Mouse (Mus musculus): ENCODE measurements around the gene Slc7a6os. TPM values are rescaled to one million over a fixed set of nuclear protein-coding genes. Genes with fewer than 3 reads are reported as not detected.

Slc7a6os gene
- polyA plus RNA-seq, 1 experiment from 2014 or later, result 20.2 TPM

DNA sequence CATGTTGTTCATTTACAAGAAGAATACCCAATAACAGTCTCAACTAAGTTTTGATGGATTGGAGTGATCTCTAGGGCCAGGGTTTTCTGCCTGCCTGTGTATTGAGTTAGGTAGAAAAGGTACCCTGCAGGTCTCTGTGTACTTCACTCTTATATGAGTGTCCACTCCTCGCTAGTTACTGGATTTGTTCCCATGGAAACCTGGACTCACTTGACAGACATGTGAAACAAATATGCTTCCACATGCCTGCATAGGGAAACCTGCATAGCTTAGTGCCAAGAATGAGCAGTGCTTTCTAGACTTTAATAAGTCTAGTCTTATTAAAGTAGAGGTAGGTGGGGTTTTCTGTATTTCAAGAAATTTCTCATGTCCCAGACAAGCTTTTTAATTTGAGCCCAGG, 33.8 kb downstream of the Slc7a6os start:
- no peaks in the 10 kb centered on the region for H3K9me3 ChIP-seq
- H3K4me2 ChIP-seq, result no peak overlapping the region
- H3K9ac ChIP-seq, result no peak overlapping the region
- peaks cover 11% of the 10 kb centered on the region for H3K36me3 ChIP-seq
- H3K27me3 ChIP-seq (replicated peaks), result no peaks in the 10 kb centered on the region
- ATAC-seq (ENCODE audit: extremely low read depth, insufficient number of reproducible peaks, low FRiP score, low TSS enrichment), result no peak
- WGBS, result 25% methylated on average over 1 of the region's 1 CpGs
- H3K27ac ChIP-seq (replicated peaks), result no peak overlapping the region
- H3K4me3 ChIP-seq, result no peak overlapping the region
- peaks cover 14% of the 10 kb centered on the region for H3K4me1 ChIP-seq

DNA sequence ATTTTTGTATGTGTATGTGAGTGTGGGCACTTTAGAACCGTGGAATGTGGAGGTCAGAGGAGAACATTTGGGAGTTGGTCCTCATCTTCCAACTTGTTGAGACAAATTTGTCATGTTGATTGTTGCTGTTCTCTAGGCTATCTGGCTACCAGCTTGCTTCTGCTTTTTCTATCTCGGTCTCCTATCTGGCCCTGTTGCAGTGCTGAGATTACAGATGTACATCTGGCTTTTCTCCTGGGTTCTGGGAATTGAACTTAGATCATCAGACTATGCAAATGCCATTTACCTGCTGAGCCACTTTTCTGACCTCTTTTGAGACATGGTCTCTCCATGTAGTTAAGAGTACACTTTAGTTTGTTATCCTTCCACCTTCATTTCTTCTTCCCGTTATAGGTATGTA, 37.2 kb downstream of the Slc7a6os start:
- H3K4me1 ChIP-seq, result peaks cover 23% of the 10 kb centered on the region
- whole genome bisulfite sequencing, result 76% methylated on average over 3 of the region's 3 CpGs

DNA sequence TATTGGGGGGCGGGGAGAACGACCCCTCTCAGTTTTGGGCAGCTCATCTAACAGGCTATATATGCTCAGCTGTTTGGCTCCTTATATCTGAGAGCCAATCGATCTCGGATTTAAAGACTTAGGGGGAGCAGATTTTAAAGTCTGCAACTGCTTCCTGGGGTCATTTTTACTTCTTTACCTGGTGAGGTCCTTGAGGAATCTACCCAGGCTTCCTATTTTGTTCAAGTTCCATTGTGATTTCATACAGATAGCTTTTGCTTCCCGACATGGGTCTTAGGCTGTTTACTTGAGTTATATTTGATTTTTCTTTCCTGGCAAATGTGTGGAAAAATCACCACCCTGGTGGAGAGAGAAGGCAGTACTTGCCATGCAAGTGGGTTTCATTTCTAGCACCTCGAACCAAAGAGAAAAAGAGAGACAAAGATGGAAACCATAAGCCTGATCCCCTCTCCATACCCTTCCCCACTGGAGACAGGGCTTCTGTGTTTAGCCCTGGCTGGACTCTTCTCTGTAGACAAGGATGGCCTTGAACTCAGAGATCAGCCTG, 40.7 kb downstream of the Slc7a6os start:
- Histone ChIP-seq H3K4me1 (peaks cover 26% of the 10 kb centered on the region), H3K27ac (replicated peaks) (peak overlapping the region; percentile 90; the same call in 1 of the 2 replicates)
- 34% methylated on average over 6 of the region's 6 CpGs for WGBS

More for the DNA sequence above, 37.2 kb downstream of the Slc7a6os start:
- ATAC-seq (ENCODE audit: extremely low read depth, insufficient number of reproducible peaks, low FRiP score, low TSS enrichment), result no peak
- H3K4me3 ChIP-seq, result no peak overlapping the region
- H3K27ac ChIP-seq (replicated peaks), result no peak overlapping the region
- no peak overlapping the region for H3K4me2 ChIP-seq
- no peaks in the 10 kb centered on the region for H3K9me3 ChIP-seq
- H3K27me3 ChIP-seq (replicated peaks), result no peaks in the 10 kb centered on the region
- H3K36me3 ChIP-seq, result no peaks in the 10 kb centered on the region
- no peak overlapping the region for H3K9ac ChIP-seq

DNA sequence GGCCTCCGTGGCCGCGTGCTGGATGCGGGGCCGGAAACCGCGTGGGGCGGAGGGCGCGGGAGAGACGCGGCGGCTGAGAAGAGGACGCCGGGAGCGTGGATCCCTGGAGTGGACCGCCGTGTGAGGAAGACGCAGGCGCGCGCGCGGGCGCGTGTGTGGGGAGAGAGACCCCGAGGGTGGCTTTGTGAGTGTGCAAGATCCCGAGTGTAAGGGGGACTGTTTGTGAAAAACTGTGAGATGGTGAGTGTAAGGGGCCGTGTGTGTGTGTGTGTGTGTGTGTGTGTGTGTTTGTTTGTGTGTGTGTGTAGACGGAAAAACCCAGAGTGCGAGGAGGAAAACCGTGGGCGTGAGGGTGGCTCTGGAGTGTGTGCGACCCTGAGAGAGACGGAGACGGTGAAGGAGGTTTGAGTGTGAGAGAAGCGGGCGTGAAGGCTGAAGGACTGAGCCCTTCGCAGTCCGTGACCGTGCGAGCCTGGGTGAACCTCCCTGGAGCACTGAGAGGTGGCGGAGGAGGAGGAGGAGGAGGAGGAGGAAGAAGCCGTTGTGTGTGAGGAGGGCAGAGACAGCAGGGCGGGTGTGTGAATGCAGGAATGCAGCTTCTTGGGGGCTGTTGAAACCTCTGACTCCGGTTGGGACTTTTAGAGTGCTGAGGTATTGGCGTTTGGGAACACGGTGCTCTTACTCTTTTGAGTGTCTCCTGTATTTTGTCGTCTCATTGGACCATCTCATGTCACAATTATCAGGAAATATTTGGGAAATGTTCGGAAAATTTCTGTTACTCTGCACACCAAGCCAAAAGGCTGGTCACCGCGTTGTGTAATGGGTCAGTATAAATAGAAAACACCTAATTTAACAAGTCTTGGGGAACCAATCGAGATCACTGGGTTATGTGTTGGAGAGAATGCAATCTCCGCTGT, 41.5 kb downstream of the Slc7a6os start:
- peak overlapping the region; percentile 91 for H3K9ac ChIP-seq
- 1% methylated on average over 53 of the region's 54 CpGs for WGBS
- ATAC-seq (ENCODE audit: extremely low read depth, insufficient number of reproducible peaks, low FRiP score, low TSS enrichment), result no peak
- peak overlapping the region; percentile 83 for H3K4me3 ChIP-seq
- H3K4me1 ChIP-seq, result peaks cover 26% of the 10 kb centered on the region
- peaks cover 4% of the 10 kb centered on the region for H3K36me3 ChIP-seq
- peak overlapping the region; percentile 95 for H3K4me2 ChIP-seq
- H3K27ac ChIP-seq (replicated peaks), result peak overlapping the region; percentile 90
- no peaks in the 10 kb centered on the region for H3K27me3 ChIP-seq (replicated peaks)
- no peaks in the 10 kb centered on the region for H3K9me3 ChIP-seq

More for the DNA sequence above, 40.7 kb downstream of the Slc7a6os start:
- peak overlapping the region; percentile 91 for H3K9ac ChIP-seq
- no peak for ATAC-seq (ENCODE audit: extremely low read depth, insufficient number of reproducible peaks, low FRiP score, low TSS enrichment)
- peak overlapping the region; percentile 83 for H3K4me3 ChIP-seq
- no peaks in the 10 kb centered on the region for H3K27me3 ChIP-seq (replicated peaks)
- peak overlapping the region; percentile 95 for H3K4me2 ChIP-seq
- H3K9me3 ChIP-seq, result no peaks in the 10 kb centered on the region
- H3K36me3 ChIP-seq, result no peaks in the 10 kb centered on the region

DNA sequence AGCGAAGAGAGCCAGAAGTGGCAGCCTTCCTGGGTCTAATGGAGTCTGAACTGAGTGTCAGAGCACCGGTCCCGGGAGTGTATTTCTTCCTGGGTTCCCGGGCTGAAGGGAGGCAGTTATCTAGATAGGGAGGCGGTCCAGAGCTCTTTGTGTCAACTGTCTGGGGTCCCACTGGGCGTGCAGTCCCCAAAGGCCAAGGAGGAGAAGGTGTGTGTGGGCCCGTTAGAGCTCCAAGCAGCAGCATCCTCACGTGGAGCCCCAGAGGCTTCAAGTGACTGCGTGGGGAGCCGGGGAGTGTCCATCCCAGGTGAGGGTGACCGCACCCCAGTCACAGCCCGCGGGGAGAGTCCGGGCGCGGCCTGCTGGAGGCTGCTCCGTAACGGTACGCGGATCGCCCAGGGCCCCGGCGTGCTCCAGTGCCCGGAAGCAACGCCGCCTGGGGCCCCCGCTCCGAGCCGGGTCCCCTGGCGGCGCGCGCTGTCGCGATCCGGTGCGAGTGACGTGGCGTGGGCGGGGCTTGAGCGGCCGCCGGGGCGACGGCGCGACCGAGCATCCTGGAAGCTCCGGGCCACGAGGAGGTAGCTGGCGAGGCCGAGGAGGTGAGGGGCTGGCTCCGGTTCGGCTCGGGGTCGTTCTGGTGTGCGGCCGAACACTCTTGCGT, 42.2 kb downstream of the Slc7a6os start, which contains the start of gene Slc7a6:
TSS of gene Slc7a6 (plus strand) at position 502 of the 661 bp plus-strand sequence.
- Histone ChIP-seq H3K9ac (peak within 1 kb of the TSS; percentile 91), H3K4me2 (peak within 1 kb of the TSS; percentile 95), H3K4me1 (peaks cover 26% of the 10 kb centered on the region), H3K27me3 (replicated peaks) (no peaks in the 10 kb centered on the region), H3K27ac (replicated peaks) (peak within 1 kb of the TSS; percentile 90), H3K9me3 (no peaks in the 10 kb centered on the region), H3K4me3 (peak within 1 kb of the TSS; percentile 83), H3K36me3 (peaks cover 12% of the 10 kb centered on the region)
- ATAC-seq (ENCODE audit: extremely low read depth, insufficient number of reproducible peaks, low FRiP score, low TSS enrichment), result peak; percentile 84
- 1% methylated on average over 57 of the region's 59 CpGs for WGBS

DNA sequence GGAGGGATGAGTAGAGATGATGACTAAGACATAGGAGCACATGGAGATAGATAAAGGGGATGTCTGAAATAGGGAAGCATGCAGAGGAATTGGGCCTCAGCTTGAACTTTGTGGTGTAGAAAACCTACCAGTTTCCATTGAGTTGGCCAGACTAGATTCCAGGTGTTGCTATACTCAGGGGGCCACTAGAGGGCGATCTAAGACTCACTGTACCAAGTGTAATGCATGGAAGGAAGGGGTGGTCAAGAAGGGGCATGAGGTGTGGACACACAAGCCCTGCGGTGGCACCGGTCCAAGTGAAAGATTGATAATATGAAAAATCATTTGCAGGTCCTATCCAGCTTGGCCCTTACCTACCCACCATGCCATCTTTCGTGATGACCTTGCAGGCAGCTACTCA, 45.3 kb downstream of the Slc7a6os start:
- ATAC-seq (ENCODE audit: extremely low read depth, insufficient number of reproducible peaks, low FRiP score, low TSS enrichment), result no peak
- peaks cover 26% of the 10 kb centered on the region for H3K4me1 ChIP-seq
- H3K36me3 ChIP-seq, result peaks cover 43% of the 10 kb centered on the region
- H3K9ac ChIP-seq, result no peak overlapping the region
- H3K27ac ChIP-seq (replicated peaks), result no peak overlapping the region
- H3K4me3 ChIP-seq, result no peak overlapping the region
- no peak overlapping the region for H3K4me2 ChIP-seq
- H3K9me3 ChIP-seq, result no peaks in the 10 kb centered on the region
- no peaks in the 10 kb centered on the region for H3K27me3 ChIP-seq (replicated peaks)
- 35% methylated on average over 4 of the region's 4 CpGs for WGBS

DNA sequence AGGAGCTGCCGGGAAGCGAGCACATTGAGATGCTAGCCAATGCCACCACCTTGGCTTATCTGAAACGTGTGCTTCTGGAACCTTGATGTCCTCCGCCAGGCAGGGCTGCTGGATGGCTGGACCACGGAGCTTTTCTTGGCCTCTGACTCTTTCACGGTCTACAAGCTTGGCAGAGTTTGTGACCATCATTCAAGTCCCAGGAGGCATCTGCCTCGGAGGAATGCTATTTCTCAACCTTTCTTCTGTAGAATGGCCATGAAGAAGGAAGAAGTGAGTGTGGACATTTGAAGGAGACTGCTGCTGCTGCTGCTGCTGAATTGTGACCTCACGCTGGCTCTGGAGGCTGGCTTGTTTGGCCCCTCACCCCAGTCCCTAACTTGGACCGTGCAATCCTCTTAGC, 47.5 kb downstream of the Slc7a6os start:
- no peak for ATAC-seq (ENCODE audit: extremely low read depth, insufficient number of reproducible peaks, low FRiP score, low TSS enrichment)
- H3K9me3 ChIP-seq, result no peaks in the 10 kb centered on the region
- H3K36me3 ChIP-seq, result peaks cover 50% of the 10 kb centered on the region
- H3K27ac ChIP-seq (replicated peaks), result no peak overlapping the region
- no peak overlapping the region for H3K4me2 ChIP-seq
- 83% methylated on average over 9 of the region's 9 CpGs for WGBS
- H3K4me1 ChIP-seq, result peaks cover 16% of the 10 kb centered on the region
- H3K9ac ChIP-seq, result no peak overlapping the region
- no peak overlapping the region for H3K4me3 ChIP-seq
- H3K27me3 ChIP-seq (replicated peaks), result no peaks in the 10 kb centered on the region

DNA sequence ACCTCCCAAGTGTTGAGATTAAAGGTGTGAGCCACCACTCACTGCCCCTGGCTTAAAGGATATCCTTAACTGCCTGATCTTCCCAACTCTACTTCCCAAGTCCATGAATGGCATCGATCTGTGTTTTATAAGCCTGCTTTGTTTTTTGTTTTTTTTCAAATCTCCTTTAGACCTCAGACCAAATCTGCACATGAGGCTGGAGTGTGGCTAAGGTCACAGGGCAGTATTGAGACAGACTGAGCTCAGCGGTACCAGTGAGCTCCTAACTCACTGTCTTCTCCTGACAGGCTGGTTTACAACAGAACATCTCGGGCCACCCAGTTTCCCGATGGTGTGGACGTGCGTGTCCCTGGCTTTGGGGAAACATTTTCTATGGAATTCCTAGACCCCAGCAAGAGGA, 50.9 kb downstream of the Slc7a6os start:
- Histone ChIP-seq H3K4me2 (no peak overlapping the region), H3K27me3 (replicated peaks) (no peaks in the 10 kb centered on the region), H3K4me3 (no peak overlapping the region), H3K9ac (no peak overlapping the region), H3K9me3 (no peaks in the 10 kb centered on the region), H3K27ac (replicated peaks) (no peak overlapping the region), H3K36me3 (peaks cover 79% of the 10 kb centered on the region), H3K4me1 (no peaks in the 10 kb centered on the region)
- WGBS, result 83% methylated on average over 6 of the region's 6 CpGs
- ATAC-seq (ENCODE audit: extremely low read depth, insufficient number of reproducible peaks, low FRiP score, low TSS enrichment), result no peak

DNA sequence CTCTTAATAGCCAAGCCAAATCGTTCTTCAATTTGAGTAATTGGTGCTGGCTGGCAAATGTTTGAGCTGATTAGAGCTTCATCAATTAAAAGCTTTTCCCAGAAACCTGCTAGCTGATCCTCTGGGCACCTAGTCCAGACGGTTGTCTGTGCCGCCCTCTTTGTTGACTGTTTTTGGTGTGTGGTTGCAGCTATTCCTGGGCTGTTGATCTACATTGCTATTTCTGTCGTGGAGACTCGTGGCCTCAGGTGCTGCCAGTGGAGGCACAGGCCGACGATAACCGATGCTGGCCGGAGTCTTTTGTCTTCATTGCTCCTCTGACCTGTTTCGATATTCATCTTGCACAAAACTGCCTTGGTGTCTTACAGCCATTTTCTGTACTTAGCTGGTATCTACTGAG, 52.4 kb downstream of the Slc7a6os start:
- Histone ChIP-seq H3K9me3 (no peaks in the 10 kb centered on the region), H3K4me2 (no peak overlapping the region), H3K4me1 (peaks cover under 1% of the 10 kb centered on the region; the same call in 1 of the 2 replicates), H3K27ac (replicated peaks) (no peak overlapping the region), H3K36me3 (peaks cover 75% of the 10 kb centered on the region), H3K9ac (no peak overlapping the region), H3K27me3 (replicated peaks) (no peaks in the 10 kb centered on the region), H3K4me3 (no peak overlapping the region)
- 66% methylated on average over 10 of the region's 10 CpGs for WGBS
- ATAC-seq (ENCODE audit: extremely low read depth, insufficient number of reproducible peaks, low FRiP score, low TSS enrichment), result no peak

DNA sequence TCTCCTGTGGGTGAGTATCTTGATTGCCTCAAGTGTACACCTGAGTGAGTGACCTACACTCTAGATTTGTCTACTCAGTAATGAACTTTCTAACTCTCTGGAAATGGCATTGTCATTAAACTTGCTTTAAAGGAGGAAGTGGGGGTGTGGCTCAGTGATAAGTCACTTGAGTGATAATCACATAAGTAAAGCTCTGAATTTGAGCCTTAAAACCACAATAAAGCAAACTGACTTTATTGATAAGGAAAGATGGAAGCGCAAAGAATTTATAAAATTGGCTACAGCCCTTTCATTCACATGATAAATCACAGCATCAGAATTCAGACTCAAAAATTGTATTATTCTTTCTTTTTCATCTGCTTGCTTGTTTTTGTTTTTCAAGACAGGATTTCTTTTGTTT, 53.3 kb downstream of the Slc7a6os start:
- no peak for ATAC-seq (ENCODE audit: extremely low read depth, insufficient number of reproducible peaks, low FRiP score, low TSS enrichment)
- 82% methylated on average over 1 of the region's 1 CpGs for WGBS
- peaks cover 65% of the 10 kb centered on the region for H3K36me3 ChIP-seq

DNA sequence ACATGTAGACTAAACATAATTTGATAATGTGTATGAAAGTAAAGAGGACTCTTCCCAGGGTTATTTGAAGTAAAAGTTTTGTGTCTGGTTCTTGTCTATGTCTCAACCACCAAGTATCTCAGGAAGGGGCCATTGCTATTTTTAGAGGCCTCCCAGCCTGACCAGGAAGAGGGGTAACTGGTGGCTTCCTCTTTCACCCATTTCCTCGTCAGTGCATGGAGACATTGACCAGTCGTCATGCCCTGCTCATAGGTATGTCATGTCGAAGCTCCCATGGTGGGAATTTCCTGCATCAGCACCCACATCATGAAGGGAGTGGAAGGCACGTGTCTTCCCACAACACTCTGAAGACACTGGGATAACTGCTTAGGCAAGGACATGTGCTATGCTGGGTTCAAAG, 57.9 kb downstream of the Slc7a6os start:
- no peak overlapping the region for H3K9ac ChIP-seq
- H3K36me3 ChIP-seq, result peaks cover 34% of the 10 kb centered on the region
- no peak overlapping the region for H3K27ac ChIP-seq (replicated peaks)
- H3K4me2 ChIP-seq, result no peak overlapping the region
- H3K4me1 ChIP-seq, result peaks cover 25% of the 10 kb centered on the region
- WGBS, result 39% methylated on average over 4 of the region's 4 CpGs
- no peak for ATAC-seq (ENCODE audit: extremely low read depth, insufficient number of reproducible peaks, low FRiP score, low TSS enrichment)
- H3K27me3 ChIP-seq (replicated peaks), result no peaks in the 10 kb centered on the region
- H3K4me3 ChIP-seq, result no peak overlapping the region
- no peaks in the 10 kb centered on the region for H3K9me3 ChIP-seq

More for the DNA sequence above, 53.3 kb downstream of the Slc7a6os start:
- Histone ChIP-seq H3K9me3 (no peaks in the 10 kb centered on the region), H3K27me3 (replicated peaks) (no peaks in the 10 kb centered on the region), H3K9ac (no peak overlapping the region), H3K4me2 (no peak overlapping the region), H3K4me3 (no peak overlapping the region), H3K27ac (replicated peaks) (no peak overlapping the region), H3K4me1 (peaks cover 10% of the 10 kb centered on the region)

All from heart, embryonic 13.5 days (tissue).